Mouse (Mus musculus): ENCODE measurements around the gene St6gal1. TPM values are rescaled to one million over a fixed set of nuclear protein-coding genes. Genes with fewer than 3 reads are reported as not detected.

Gene St6gal1
- polyA plus RNA-seq, 1 experiment from 2014 or later: 53.8 TPM

DNA sequence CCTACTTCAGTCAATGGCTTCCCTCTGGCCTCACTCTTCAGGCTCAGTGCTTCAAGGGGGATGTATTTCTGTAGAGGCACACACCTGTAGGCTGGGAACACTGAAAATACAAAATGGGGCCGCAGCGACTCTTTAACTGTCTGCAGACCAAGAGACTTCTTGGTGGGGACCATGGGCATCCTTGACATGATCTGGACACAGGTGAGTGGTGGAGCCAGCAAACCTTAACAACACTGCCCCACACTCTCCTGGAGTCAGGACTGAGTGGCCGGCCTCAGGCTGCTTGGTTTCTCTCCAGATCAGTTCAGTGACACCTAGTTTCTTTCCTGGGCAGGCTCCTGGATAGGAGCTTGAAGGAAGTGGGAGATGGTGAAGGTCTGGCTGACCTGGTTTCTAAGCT, 74.4 kb downstream of the St6gal1 start:
- Histone ChIP-seq H3K9me3 (no peaks in the 10 kb centered on the region), H3K27me3 (no peaks in the 10 kb centered on the region), H3K9ac (replicated peaks) (no peak overlapping the region), H3K36me3 (no peaks in the 10 kb centered on the region), H3K27ac (replicated peaks) (no peak overlapping the region), H3K4me2 (replicated peaks) (no peak overlapping the region), H3K4me1 (no peaks in the 10 kb centered on the region), H3K4me3 (no peak overlapping the region)
- 92% methylated on average over 3 of the region's 3 CpGs for WGBS
- ATAC-seq (replicated peaks): no peak

DNA sequence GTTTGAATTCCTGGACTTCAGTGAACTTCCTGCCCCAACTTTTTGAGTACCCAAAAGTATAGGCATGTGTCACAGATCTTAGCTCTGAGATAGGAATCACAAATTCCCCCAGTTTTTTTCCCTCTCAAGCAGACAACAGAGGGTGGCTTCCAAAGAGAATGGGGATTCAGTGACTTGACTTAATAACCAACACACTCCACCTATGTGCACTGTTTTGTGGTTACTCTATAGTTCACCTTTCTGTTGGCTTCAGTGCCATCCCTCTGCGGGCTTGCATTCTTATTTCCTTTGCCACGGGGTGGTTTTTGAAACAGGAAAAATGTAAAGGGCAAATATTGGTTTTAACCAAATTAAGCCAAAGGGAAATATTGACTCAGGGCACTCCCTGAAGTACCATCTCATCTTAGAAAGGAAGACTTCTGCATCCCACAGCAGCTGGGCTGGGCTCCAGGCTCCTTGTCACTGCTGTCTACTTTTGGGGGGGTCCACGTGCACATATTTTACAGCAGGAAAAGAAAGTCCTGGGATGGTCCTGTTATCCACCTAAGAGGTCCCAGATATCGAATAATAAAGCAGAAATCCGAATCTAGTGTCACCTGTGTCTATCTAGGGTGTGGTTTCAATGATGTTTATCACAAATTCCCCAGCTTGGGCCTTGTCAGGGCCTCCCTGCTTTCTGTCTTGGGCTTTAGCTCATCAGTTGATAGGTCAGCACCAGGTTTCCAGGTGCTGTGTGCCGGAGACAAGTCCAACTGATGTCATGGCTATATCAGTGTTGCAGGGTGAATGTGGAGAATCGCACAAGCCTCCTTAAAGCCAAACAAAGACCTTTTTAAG, 75.6 kb downstream of the St6gal1 start:
- no peak overlapping the region for H3K9ac ChIP-seq (replicated peaks)
- 87% methylated on average over 7 of the region's 7 CpGs for WGBS
- H3K4me3 ChIP-seq: no peak overlapping the region
- no peaks in the 10 kb centered on the region for H3K36me3 ChIP-seq
- no peak overlapping the region for H3K4me2 ChIP-seq (replicated peaks)
- no peaks in the 10 kb centered on the region for H3K9me3 ChIP-seq
- no peaks in the 10 kb centered on the region for H3K4me1 ChIP-seq
- no peaks in the 10 kb centered on the region for H3K27me3 ChIP-seq
- no peak for ATAC-seq (replicated peaks)
- H3K27ac ChIP-seq (replicated peaks): no peak overlapping the region

DNA sequence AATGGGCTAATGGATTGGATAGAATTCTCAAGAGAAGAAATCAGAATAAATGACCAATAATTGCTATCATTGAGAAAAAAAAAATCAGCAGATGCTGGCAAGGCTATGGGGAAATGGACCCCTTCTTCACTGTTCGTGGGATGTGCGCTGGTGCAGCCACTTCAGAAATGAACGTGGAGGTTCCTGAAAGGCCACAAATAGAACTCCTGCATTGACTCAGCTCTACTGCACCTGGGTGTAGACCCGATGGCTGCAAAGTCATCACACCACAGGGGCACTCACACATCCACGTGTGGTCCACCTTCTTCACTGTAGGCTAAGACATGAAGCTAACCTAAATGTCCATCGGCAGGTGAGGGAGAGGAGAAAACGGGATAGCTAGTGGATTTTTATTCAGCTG, 77.2 kb downstream of the St6gal1 start:
- Histone ChIP-seq H3K27ac (replicated peaks) (no peak overlapping the region), H3K9ac (replicated peaks) (no peak overlapping the region), H3K4me1 (peaks cover 8% of the 10 kb centered on the region; the same call in 1 of the 2 replicates), H3K9me3 (no peaks in the 10 kb centered on the region), H3K36me3 (no peaks in the 10 kb centered on the region), H3K27me3 (no peaks in the 10 kb centered on the region), H3K4me3 (no peak overlapping the region), H3K4me2 (replicated peaks) (no peak overlapping the region)
- ATAC-seq (replicated peaks): no peak
- 87% methylated on average over 7 of the region's 7 CpGs for WGBS

GRCm38 (mm10) chr16:23305830-23306623, 81.5 kb downstream of the St6gal1 start:
- Histone ChIP-seq H3K27me3 (no peaks in the 10 kb centered on the region), H3K4me2 (replicated peaks) (no peak overlapping the region), H3K36me3 (no peaks in the 10 kb centered on the region), H3K27ac (replicated peaks) (no peak overlapping the region), H3K4me3 (no peak overlapping the region), H3K9me3 (no peaks in the 10 kb centered on the region), H3K4me1 (peaks cover 8% of the 10 kb centered on the region; the same call in 1 of the 2 replicates), H3K9ac (replicated peaks) (no peak overlapping the region)
- no peak for ATAC-seq (replicated peaks)
- 65% methylated on average over 10 of the region's 10 CpGs for WGBS

DNA sequence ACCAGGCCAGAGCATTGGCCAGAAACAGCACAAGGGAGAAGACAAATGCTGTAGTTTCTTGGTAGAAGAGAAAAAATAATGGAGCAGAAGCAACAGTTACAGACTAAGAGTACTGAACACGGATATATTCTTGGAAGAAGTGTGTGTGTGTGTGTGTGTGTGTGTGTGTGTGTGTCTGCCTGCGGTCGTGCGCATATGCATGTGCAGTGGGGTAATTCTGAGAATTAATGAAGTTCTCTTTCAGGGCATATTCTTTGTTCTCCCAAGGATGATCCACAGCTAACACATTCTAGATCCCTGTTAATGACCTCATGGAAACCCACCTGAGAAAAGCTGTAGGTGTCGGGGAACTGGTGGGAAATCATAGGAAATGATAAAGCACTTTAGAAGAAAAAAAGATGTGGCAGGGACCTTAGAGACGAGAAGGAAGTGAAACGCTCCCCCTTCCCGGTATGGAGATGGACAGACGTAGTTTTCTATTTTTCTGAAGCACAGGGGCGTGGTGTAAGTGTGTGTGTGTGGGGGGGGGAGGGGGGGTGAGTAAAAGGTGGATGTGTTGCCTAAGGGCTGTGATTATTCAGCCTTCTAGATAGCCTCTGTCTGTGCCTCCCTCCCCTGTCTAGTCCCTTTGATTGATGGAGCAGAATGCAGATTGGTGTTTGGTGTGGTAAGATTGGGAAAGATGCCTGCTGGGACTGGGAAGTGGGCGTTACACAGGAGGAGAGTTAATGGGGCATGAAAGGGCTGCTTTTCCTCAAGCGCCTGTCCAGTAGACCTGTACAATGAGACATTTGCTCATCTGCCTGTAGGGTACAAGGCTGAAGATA, 82.8 kb downstream of the St6gal1 start:
- no peak overlapping the region for H3K9ac ChIP-seq (replicated peaks)
- H3K27me3 ChIP-seq: no peaks in the 10 kb centered on the region
- H3K4me1 ChIP-seq: peaks cover 8% of the 10 kb centered on the region; the same call in 1 of the 2 replicates
- no peak overlapping the region for H3K4me3 ChIP-seq
- H3K27ac ChIP-seq (replicated peaks): no peak overlapping the region
- no peak overlapping the region for H3K4me2 ChIP-seq (replicated peaks)
- no peak for ATAC-seq (replicated peaks)
- H3K36me3 ChIP-seq: no peaks in the 10 kb centered on the region
- 61% methylated on average over 12 of the region's 12 CpGs for WGBS
- H3K9me3 ChIP-seq: no peaks in the 10 kb centered on the region

GRCm38 (mm10) chr16:23308012-23308554, 83.5 kb downstream of the St6gal1 start:
- no peak for ATAC-seq (replicated peaks)
- Histone ChIP-seq H3K9ac (replicated peaks) (no peak overlapping the region), H3K4me3 (no peak overlapping the region), H3K4me2 (replicated peaks) (no peak overlapping the region), H3K4me1 (peaks cover 8% of the 10 kb centered on the region; the same call in 1 of the 2 replicates), H3K36me3 (no peaks in the 10 kb centered on the region), H3K27me3 (no peaks in the 10 kb centered on the region), H3K27ac (replicated peaks) (no peak overlapping the region), H3K9me3 (no peaks in the 10 kb centered on the region)
- WGBS: 87% methylated on average over 4 of the region's 4 CpGs

DNA sequence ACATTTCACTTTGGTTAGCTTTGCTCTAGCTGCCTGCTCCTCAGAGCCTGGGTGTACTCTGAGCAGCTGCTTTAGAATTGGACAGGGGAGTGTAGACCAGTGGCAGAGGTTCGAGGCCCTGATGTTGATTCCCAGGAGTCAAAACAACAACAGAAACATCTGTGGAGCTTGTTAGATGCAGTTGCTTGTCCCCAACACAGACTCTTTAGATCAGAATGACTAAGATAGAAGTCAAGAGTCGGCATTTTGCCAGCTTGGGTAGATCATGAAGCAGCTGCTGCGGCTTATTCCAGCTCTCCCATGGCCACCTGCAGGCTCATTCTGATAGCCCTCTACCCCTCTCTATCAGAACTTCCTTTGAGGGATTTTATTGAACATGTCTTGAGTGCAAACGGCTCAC, 84.5 kb downstream of the St6gal1 start:
- Histone ChIP-seq H3K27ac (replicated peaks) (no peak overlapping the region), H3K9ac (replicated peaks) (no peak overlapping the region), H3K36me3 (no peaks in the 10 kb centered on the region), H3K4me1 (peaks cover 8% of the 10 kb centered on the region; the same call in 1 of the 2 replicates), H3K4me2 (replicated peaks) (no peak overlapping the region), H3K9me3 (no peaks in the 10 kb centered on the region), H3K27me3 (no peaks in the 10 kb centered on the region), H3K4me3 (no peak overlapping the region)
- no peak for ATAC-seq (replicated peaks)
- WGBS: 77% methylated on average over 4 of the region's 4 CpGs

DNA sequence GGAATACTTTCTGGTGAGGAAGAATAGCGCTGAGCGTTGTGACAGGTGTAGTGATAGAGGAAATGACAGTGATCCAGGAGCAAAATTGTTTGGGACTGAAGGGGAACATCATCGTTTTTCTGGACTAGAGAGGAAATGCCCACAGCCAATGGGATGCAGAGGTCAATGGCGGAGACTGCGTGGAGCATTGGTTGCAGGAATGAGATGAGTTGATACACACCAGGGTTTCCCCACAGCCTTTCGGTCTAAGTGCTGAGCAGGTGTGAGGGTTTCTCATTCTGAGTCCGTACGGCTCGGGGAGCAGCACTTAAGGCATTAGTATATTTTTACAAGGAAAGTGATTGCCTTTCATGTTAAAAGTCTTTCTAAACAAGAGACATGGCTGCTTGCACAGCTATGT, 88.1 kb downstream of the St6gal1 start:
- Histone ChIP-seq H3K27me3 (no peaks in the 10 kb centered on the region), H3K4me3 (no peak overlapping the region), H3K4me1 (no peaks in the 10 kb centered on the region), H3K36me3 (no peaks in the 10 kb centered on the region), H3K27ac (replicated peaks) (no peak overlapping the region), H3K9ac (replicated peaks) (no peak overlapping the region), H3K9me3 (no peaks in the 10 kb centered on the region), H3K4me2 (replicated peaks) (no peak overlapping the region)
- ATAC-seq (replicated peaks): no peak
- 95% methylated on average over 9 of the region's 9 CpGs for WGBS

- ATAC-seq (replicated peaks): no peak
- Histone ChIP-seq H3K9ac (replicated peaks) (no peak overlapping the region), H3K27ac (replicated peaks) (no peak overlapping the region), H3K4me2 (replicated peaks) (no peak overlapping the region), H3K4me1 (no peaks in the 10 kb centered on the region), H3K27me3 (no peaks in the 10 kb centered on the region), H3K9me3 (no peaks in the 10 kb centered on the region), H3K36me3 (peaks cover 12% of the 10 kb centered on the region; the same call in 1 of the 2 replicates), H3K4me3 (no peak overlapping the region)
- 16% methylated on average over 7 of the region's 7 CpGs for WGBS
Measured at GRCm38 (mm10) chr16:23314790-23315189, 90.2 kb downstream of the St6gal1 start.

- H3K27me3 ChIP-seq: no peaks in the 10 kb centered on the region
- peaks cover 28% of the 10 kb centered on the region for H3K36me3 ChIP-seq
- ATAC-seq (replicated peaks): no peak
- 93% methylated on average over 7 of the region's 7 CpGs for WGBS
- no peaks in the 10 kb centered on the region for H3K9me3 ChIP-seq
- no peak overlapping the region for H3K27ac ChIP-seq (replicated peaks)
- H3K4me2 ChIP-seq (replicated peaks): no peak overlapping the region
- no peak overlapping the region for H3K9ac ChIP-seq (replicated peaks)
- no peak overlapping the region for H3K4me3 ChIP-seq
- H3K4me1 ChIP-seq: no peaks in the 10 kb centered on the region
Measured at GRCm38 (mm10) chr16:23317411-23318047, 93.0 kb downstream of the St6gal1 start.

- H3K4me1 ChIP-seq: peaks cover 11% of the 10 kb centered on the region
- H3K9me3 ChIP-seq: no peaks in the 10 kb centered on the region
- no peak overlapping the region for H3K9ac ChIP-seq (replicated peaks)
- no peak overlapping the region for H3K4me2 ChIP-seq (replicated peaks)
- no peak for ATAC-seq (replicated peaks)
- H3K36me3 ChIP-seq: peaks cover 28% of the 10 kb centered on the region
- 74% methylated on average over 3 of the region's 3 CpGs for WGBS
- no peak overlapping the region for H3K27ac ChIP-seq (replicated peaks)
- H3K4me3 ChIP-seq: no peak overlapping the region
- H3K27me3 ChIP-seq: no peaks in the 10 kb centered on the region
Measured at GRCm38 (mm10) chr16:23320025-23320424, 95.5 kb downstream of the St6gal1 start.

All from forebrain, embryonic 15.5 days (tissue).